Mouse (Mus musculus) erythroblast, embryonic 14.5 days (primary cell): ENCODE measurements around the gene Olfr665. TPM values are rescaled to one million over a fixed set of nuclear protein-coding genes. Genes with fewer than 3 reads are reported as not detected.

ENCODE experiments used
- H3K27me3 ChIP-seq: 2 replicates; pipeline ENCODE4 v1.6.1; 2012; ENCODE audit warnings: inconsistent platforms; ENCODE audit not compliant: control insufficient read depth
- H3K36me3 ChIP-seq: 2 replicates; pipeline ENCODE4 v1.6.1; 2012; ENCODE audit warnings: mild to moderate bottlenecking, inconsistent platforms; ENCODE audit not compliant: control insufficient read depth
- H3K4me1 ChIP-seq: 2 replicates; pipeline ENCODE4 v1.6.1; 2012; ENCODE audit warnings: inconsistent platforms; ENCODE audit not compliant: control insufficient read depth
- H3K4me3 ChIP-seq: replicated peaks from 2 replicates; pipeline ENCODE3; 2012; ENCODE audit warnings: moderate library complexity, mild to moderate bottlenecking, inconsistent platforms
- H3K9me3 ChIP-seq: 2 replicates; pipeline ENCODE4 v1.6.1; 2012; ENCODE audit warnings: low read length, inconsistent platforms, mixed read lengths; ENCODE audit not compliant: control insufficient read depth
- GATA1 ChIP-seq: IDR thresholded peaks from 2 replicates; pipeline ENCODE4 v1.6.1; 2012; ENCODE audit warnings: low read length, inconsistent platforms, mixed read lengths
- TAL1 ChIP-seq: IDR thresholded peaks from 3 replicates; pipeline ENCODE4 v1.6.1; 2012; ENCODE audit warnings: low read length, inconsistent platforms, mixed read lengths
- polyA plus RNA-seq: library from polyadenylated mRNA; stranded (reverse); fragments of >175 nt; gene quantifications from 2 replicates; pipeline ENCODE4 v1.2.3, GENCODE M21; 2012

Gene Olfr665
- polyA plus RNA-seq, 1 experiment: not detected

DNA sequence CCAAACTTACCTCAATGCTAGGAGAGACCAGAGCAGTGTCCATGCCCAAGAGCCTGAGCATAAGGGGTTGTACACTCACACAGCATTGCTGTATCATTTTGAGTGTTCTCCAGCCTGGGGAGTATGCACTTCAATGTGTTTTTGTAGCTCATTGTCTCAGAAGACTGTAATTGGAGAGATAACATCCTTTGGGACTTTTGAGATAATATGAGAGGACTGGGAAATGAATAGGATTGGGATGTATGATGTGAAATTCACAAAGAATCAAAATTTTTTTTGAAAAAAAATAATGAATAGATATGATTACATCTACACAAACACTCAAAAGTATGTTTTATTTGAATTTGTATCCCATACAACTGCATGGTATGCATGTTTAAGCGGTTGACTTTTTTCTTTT, 50.1 kb downstream of the Olfr665 start, which contains the start of gene Olfr668:
Olfr668 (minus strand) TSS at position 101 of the 400 bp plus-strand sequence.
- H3K27me3 ChIP-seq: no peaks in the 10 kb centered on the region
- H3K4me3 ChIP-seq: no peak within 1 kb of the TSS
- H3K4me1 ChIP-seq: no peaks in the 10 kb centered on the region
- H3K9me3 ChIP-seq: peaks cover 4% of the 10 kb centered on the region; the same call in 1 of the 2 replicates
- no peaks in the 10 kb centered on the region for H3K36me3 ChIP-seq
- no peak for TF ChIP-seq GATA1
- TF ChIP-seq TAL1: no peak

Other genes starting within 250 kb of the Olfr665 start
- gene Olfr658, start 230.7 kb upstream of the Olfr665 start, polyA plus RNA-seq: not detected in 2 replicates
- gene Olfr659, start 211.3 kb upstream of the Olfr665 start, polyA plus RNA-seq: not detected in 2 replicates
- gene Olfr661, start 191.5 kb upstream of the Olfr665 start, polyA plus RNA-seq: not detected in 2 replicates
- not detected in 2 replicates for gene Usp17le, start 100.6 kb upstream of the Olfr665 start, polyA plus RNA-seq
- gene Usp17lb, start 35.4 kb upstream of the Olfr665 start, polyA plus RNA-seq: not detected in 2 replicates
- not detected in 2 replicates for gene Usp17la, start 21.0 kb upstream of the Olfr665 start, polyA plus RNA-seq
- gene Olfr666, start 17.9 kb downstream of the Olfr665 start, polyA plus RNA-seq: not detected in 2 replicates
- gene Olfr667, start 43.5 kb downstream of the Olfr665 start, polyA plus RNA-seq: not detected in 2 replicates
- not detected in 2 replicates for gene Olfr668, start 50.0 kb downstream of the Olfr665 start, polyA plus RNA-seq
- not detected in 2 replicates for gene Olfr669, start 56.2 kb downstream of the Olfr665 start, polyA plus RNA-seq
- gene Olfr670, start 84.6 kb downstream of the Olfr665 start, polyA plus RNA-seq: not detected in 2 replicates
- not detected in 2 replicates for gene Olfr671, start 101.1 kb downstream of the Olfr665 start, polyA plus RNA-seq
- gene Olfr672, start 124.0 kb downstream of the Olfr665 start, polyA plus RNA-seq: not detected in 2 replicates
- not detected in 2 replicates for gene Olfr675, start 150.4 kb downstream of the Olfr665 start, polyA plus RNA-seq
- not detected in 2 replicates for gene Olfr676, start 154.7 kb downstream of the Olfr665 start, polyA plus RNA-seq
- gene Olfr677, start 173.3 kb downstream of the Olfr665 start, polyA plus RNA-seq: not detected in 2 replicates
- not detected in 2 replicates for gene Olfr678, start 186.4 kb downstream of the Olfr665 start, polyA plus RNA-seq
- 0.01 and 0.02 TPM in 2 replicates for gene Olfr679, start 203.2 kb downstream of the Olfr665 start, polyA plus RNA-seq
- gene Olfr680-ps1, start 214.8 kb downstream of the Olfr665 start, polyA plus RNA-seq: not detected in 2 replicates
- gene Olfr681, start 238.8 kb downstream of the Olfr665 start, polyA plus RNA-seq: not detected in 2 replicates